Mouse (Mus musculus) MEL (cell line): Measurements from ENCODE around the gene Entpd8. TPM values are rescaled to one million over a fixed set of nuclear protein-coding genes. Genes with fewer than 3 reads are reported as not detected.

Source experiments
- DNase-seq: peaks from one replicate; pipeline ENCODE4 v3.0.0; 2011; ENCODE audit warnings: low read depth, low spot score
- H3K27ac ChIP-seq: 2 replicates; pipeline ENCODE4 v1.5.1; 2012; ENCODE audit warnings: low read depth, mild to moderate bottlenecking, control low read depth, low read length, moderate library complexity; ENCODE audit not compliant: control insufficient read depth
- H3K27me3 ChIP-seq, 2 experiments: fragments of 150-350 bp in 1 of 2; sonication (generic) in 1 of 2; 2 replicates each; pipeline ENCODE4 v1.6.1; 2012; ENCODE audit warnings: low read length in 2 of 2, mild to moderate bottlenecking in 2 of 2, improper control_type of control experiment in 1 of 2, moderate library complexity in 1 of 2; ENCODE audit not compliant: insufficient read depth in 2 of 2, control insufficient read depth in 1 of 2
- H3K36me3 ChIP-seq, 2 experiments: 2 replicates each; pipeline ENCODE4 v1.6.1; 2012 to 2014; ENCODE audit warnings: low read length in 2 of 2, improper control_type of control experiment in 1 of 2, inconsistent platforms in 1 of 2, mild to moderate bottlenecking in 1 of 2; ENCODE audit not compliant: insufficient read depth in 2 of 2, control insufficient read depth in 1 of 2
- H3K4me1 ChIP-seq, 2 experiments: fragments of 150-350 bp in 1 of 2; sonication (generic) in 1 of 2; 2 replicates each; pipeline ENCODE4 v1.6.1; 2012; ENCODE audit warnings: low read length in 2 of 2, improper control_type of control experiment in 1 of 2, mild to moderate bottlenecking in 1 of 2; ENCODE audit not compliant: insufficient read depth in 2 of 2, control insufficient read depth in 1 of 2
- H3K4me3 ChIP-seq, 2 experiments: fragments of 150-350 bp in 1 of 2; sonication (generic) in 1 of 2; 2 replicates each; pipeline ENCODE4 v1.5.1; 2012; ENCODE audit warnings: low read depth in 2 of 2, low read length in 2 of 2, mild to moderate bottlenecking in 2 of 2, moderate library complexity in 2 of 2, control low read depth in 1 of 2, improper control_type of control experiment in 1 of 2; ENCODE audit not compliant: control insufficient read depth in 1 of 2, insufficient read depth in 1 of 2
- H3K79me2 ChIP-seq: 2 replicates; pipeline ENCODE4 v1.6.1; 2012; ENCODE audit warnings: mild to moderate bottlenecking, low read length, moderate library complexity; ENCODE audit not compliant: control insufficient read depth, poor library complexity, insufficient read depth
- H3K9ac ChIP-seq: 2 replicates; pipeline ENCODE4 v1.6.1; 2012; ENCODE audit warnings: low read depth, mild to moderate bottlenecking, control low read depth, low read length, moderate library complexity; ENCODE audit not compliant: control insufficient read depth, poor library complexity, severe bottlenecking
- H3K9me3 ChIP-seq: fragments of 150-350 bp; sonication (generic); replicated peaks from 2 replicates; pipeline ENCODE4 v1.6.1; 2012; ENCODE audit warnings: mild to moderate bottlenecking, low read length, improper control_type of control experiment, moderate library complexity; ENCODE audit not compliant: insufficient read depth
- BHLHE40 ChIP-seq: IDR thresholded peaks from 2 replicates; pipeline ENCODE4 v1.6.1; 2012; ENCODE audit warnings: low read depth, mild to moderate bottlenecking, inconsistent platforms, low read length, improper control_type of control experiment, borderline replicate concordance
- CHD1 ChIP-seq: IDR thresholded peaks from 2 replicates; pipeline ENCODE4 v1.6.1; 2012; ENCODE audit warnings: low read depth, mild to moderate bottlenecking, inconsistent platforms, low read length, improper control_type of control experiment
- CTCF ChIP-seq, 3 experiments: IDR thresholded peaks in 2 of 3; conservative IDR thresholded peaks in 1 of 3; 2 replicates each; pipeline ENCODE4 v1.5.1; 2011 to 2012; ENCODE audit warnings: low read length in 3 of 3, low read depth in 2 of 3, mild to moderate bottlenecking in 2 of 3, improper control_type of control experiment in 1 of 3, inconsistent platforms in 1 of 3, mixed read lengths in 1 of 3, moderate library complexity in 1 of 3; ENCODE audit not compliant: control insufficient read depth in 1 of 3, insufficient read depth in 1 of 3, poor library complexity in 1 of 3, severe bottlenecking in 1 of 3
- E2F4 ChIP-seq: IDR thresholded peaks from 2 replicates; pipeline ENCODE4 v1.6.1; 2011; ENCODE audit warnings: low read depth, low read length, improper control_type of control experiment, borderline replicate concordance
- ELF1 ChIP-seq: IDR thresholded peaks from 2 replicates; pipeline ENCODE4 v1.6.1; 2014; ENCODE audit warnings: low read depth, mild to moderate bottlenecking, inconsistent platforms, low read length, improper control_type of control experiment, moderate library complexity
- EP300 ChIP-seq, 2 experiments: IDR thresholded peaks; 2 replicates each; pipeline ENCODE4 v1.6.1; 2011; ENCODE audit warnings: improper control_type of control experiment in 2 of 2, low read length in 2 of 2, low read depth in 1 of 2, mild to moderate bottlenecking in 1 of 2
- ETS1 ChIP-seq: IDR thresholded peaks from 2 replicates; pipeline ENCODE4 v1.6.1; 2012; ENCODE audit warnings: low read depth, mild to moderate bottlenecking, inconsistent platforms, low read length, improper control_type of control experiment, moderate library complexity
- GATA1 ChIP-seq: IDR thresholded peaks from 2 replicates; pipeline ENCODE4 v1.6.1; 2011; ENCODE audit warnings: low read depth, low read length, improper control_type of control experiment
- HCFC1 ChIP-seq: IDR thresholded peaks from 2 replicates; pipeline ENCODE4 v1.6.1; 2012; ENCODE audit warnings: low read depth, mild to moderate bottlenecking, inconsistent platforms, low read length, improper control_type of control experiment, moderate library complexity
- JUND ChIP-seq: IDR thresholded peaks from 2 replicates; pipeline ENCODE4 v1.6.1; 2011; ENCODE audit warnings: low read depth, mild to moderate bottlenecking, improper control_type of control experiment, low read length
- KAT2A ChIP-seq: conservative IDR thresholded peaks from 2 replicates; pipeline ENCODE4 v1.6.1; 2012; ENCODE audit warnings: low read depth, low read length, improper control_type of control experiment, inconsistent platforms
- MAX ChIP-seq: IDR thresholded peaks from 2 replicates; pipeline ENCODE4 v1.6.1; 2011; ENCODE audit warnings: low read length, improper control_type of control experiment
- MEF2A ChIP-seq: IDR thresholded peaks from 2 replicates; pipeline ENCODE4 v1.6.1; 2014; ENCODE audit warnings: low read depth, mild to moderate bottlenecking, inconsistent platforms, low read length, improper control_type of control experiment; ENCODE audit not compliant: poor library complexity, insufficient replicate concordance, severe bottlenecking; ENCODE audit errors: extremely low read depth
- MXI1 ChIP-seq: IDR thresholded peaks from 2 replicates; pipeline ENCODE4 v1.6.1; 2011; ENCODE audit warnings: mild to moderate bottlenecking, low read depth, low read length, improper control_type of control experiment
- MYB ChIP-seq: IDR thresholded peaks from 2 replicates; pipeline ENCODE4 v1.6.1; 2011; ENCODE audit warnings: mild to moderate bottlenecking, low read depth, low read length, improper control_type of control experiment
- MYC ChIP-seq: IDR thresholded peaks from 2 replicates; pipeline ENCODE4 v1.6.1; 2011; ENCODE audit warnings: low read depth, mild to moderate bottlenecking, low read length, improper control_type of control experiment, moderate library complexity
- POLR2A ChIP-seq, 2 experiments: IDR thresholded peaks; 2 replicates each; pipeline ENCODE4 v1.6.1; 2011 to 2012; ENCODE audit warnings: low read length in 2 of 2, mild to moderate bottlenecking in 2 of 2, control low read depth in 1 of 2, improper control_type of control experiment in 1 of 2, low read depth in 1 of 2, moderate library complexity in 1 of 2; ENCODE audit not compliant: control insufficient read depth in 1 of 2, insufficient read depth in 1 of 2, poor library complexity in 1 of 2
- POLR2AphosphoS2 ChIP-seq: IDR thresholded peaks from 2 replicates; pipeline ENCODE4 v1.6.1; 2011; ENCODE audit warnings: low read length, improper control_type of control experiment
- RCOR1 ChIP-seq: IDR thresholded peaks from 2 replicates; pipeline ENCODE4 v1.6.1; 2012; ENCODE audit warnings: low read depth, mild to moderate bottlenecking, inconsistent platforms, low read length, improper control_type of control experiment
- SIN3A ChIP-seq: IDR thresholded peaks from 2 replicates; pipeline ENCODE4 v1.6.1; 2012; ENCODE audit warnings: low read length, improper control_type of control experiment, inconsistent platforms
- TAL1 ChIP-seq: IDR thresholded peaks from 2 replicates; pipeline ENCODE4 v1.6.1; 2012; ENCODE audit warnings: mild to moderate bottlenecking, inconsistent platforms, low read length, moderate library complexity, mixed read lengths
- TBP ChIP-seq: IDR thresholded peaks from 2 replicates; pipeline ENCODE4 v1.8.0; 2011; ENCODE audit warnings: low read depth, low read length, improper control_type of control experiment
- TCF12 ChIP-seq: IDR thresholded peaks from 2 replicates; pipeline ENCODE4 v1.6.1; 2014; ENCODE audit warnings: low read depth, mild to moderate bottlenecking, inconsistent platforms, low read length, improper control_type of control experiment, moderate library complexity
- USF1 ChIP-seq: IDR thresholded peaks from 2 replicates; pipeline ENCODE4 v1.6.1; 2014; ENCODE audit warnings: low read depth, mild to moderate bottlenecking, inconsistent platforms, low read length, improper control_type of control experiment, moderate library complexity
- USF2 ChIP-seq, 2 experiments: IDR thresholded peaks; 2 replicates each; pipeline ENCODE4 v1.6.1; 2011 to 2012; ENCODE audit warnings: improper control_type of control experiment in 2 of 2, low read length in 2 of 2, borderline replicate concordance in 1 of 2, inconsistent platforms in 1 of 2, low read depth in 1 of 2, mild to moderate bottlenecking in 1 of 2; ENCODE audit not compliant: insufficient read depth in 1 of 2
- ZC3H11A ChIP-seq: IDR thresholded peaks from 2 replicates; pipeline ENCODE4 v1.6.1; 2012; ENCODE audit warnings: low read depth, mild to moderate bottlenecking, inconsistent platforms, low read length, improper control_type of control experiment
- ZKSCAN1 ChIP-seq: IDR thresholded peaks from 2 replicates; pipeline ENCODE4 v1.6.1; 2012; ENCODE audit warnings: low read depth, mild to moderate bottlenecking, inconsistent platforms, low read length, improper control_type of control experiment, moderate library complexity
- ZMIZ1 ChIP-seq: IDR thresholded peaks from 2 replicates; pipeline ENCODE4 v1.6.1; 2012; ENCODE audit warnings: low read depth, mild to moderate bottlenecking, inconsistent platforms, low read length, improper control_type of control experiment, moderate library complexity
- ZNF384 ChIP-seq: IDR thresholded peaks from 2 replicates; pipeline ENCODE4 v1.6.1; 2012; ENCODE audit warnings: low read depth, mild to moderate bottlenecking, inconsistent platforms, low read length, improper control_type of control experiment
- polyA plus RNA-seq, 2 experiments: library from polyadenylated mRNA; stranded (reverse) in 1 of 2; unstranded in 1 of 2; fragments of >175 nt in 1 of 2; fragments of >200 nt in 1 of 2; gene quantifications; 2 replicates each; pipeline versions ENCODE4 v1.2.1 to v1.2.4; 2012; ENCODE audit warnings: low replicate concordance in 2 of 2, low read depth in 1 of 2; ENCODE audit not compliant: insufficient read length in 2 of 2, insufficient read depth in 1 of 2, missing spikeins in 1 of 2
- total RNA-seq: library from RNA; depleted of rRNA; stranded (reverse); fragments of 300-350 nt; gene quantifications from 2 replicates; pipeline ENCODE4 v1.2.3, GENCODE M21; 2012

Entpd8 gene
- total and polyA plus RNA-seq, 3 experiments, result not detected

GRCm38 (mm10) chr2:25095109-25095850, 15.2 kb downstream of the Entpd8 start, which contains the start of gene Noxa1:
TSS of gene Noxa1 (minus strand) at chr2:25095149.
- TF ChIP-seq CTCF (IDR thresholded peaks at IDR 0.05 in 2 of 3, conservative IDR thresholded peaks at IDR 0.05 in 1 of 3; ENCODE audit: control insufficient read depth in 1 of 3, insufficient read depth in 1 of 3, low read depth in 2 of 3, low read length in 3 of 3, poor library complexity in 1 of 3, severe bottlenecking in 1 of 3) (peak; percentile 9 to 44 (median 14); a peak in 3 of 6 replicates), ZKSCAN1 (no peak)
- Histone ChIP-seq H3K27ac (no peak within 1 kb of the TSS), H3K36me3 (peaks cover 0 to 25% of the 10 kb centered on the region in 2 experiments; a peak in 2 of 4 replicates), H3K27me3 (peaks cover 0 to 3% of the 10 kb centered on the region in 2 experiments; a peak in 2 of 4 replicates), H3K79me2 (no peaks in the 10 kb centered on the region), H3K9ac (no peak within 1 kb of the TSS), H3K4me3 (no peak within 1 kb of the TSS), H3K9me3 (no peaks in the 10 kb centered on the region), H3K4me1 (peaks cover 17 to 25% of the 10 kb centered on the region in 2 experiments; a peak in 3 of 4 replicates)
- peak; percentile 41 for DNase-seq

GRCm38 (mm10) chr2:25098005-25098615, 18.0 kb downstream of the Entpd8 start:
- Histone ChIP-seq H3K4me1 (peaks cover 17 to 25% of the 10 kb centered on the region in 2 experiments; a peak in 3 of 4 replicates), H3K9me3 (no peaks in the 10 kb centered on the region), H3K36me3 (peaks cover 0 to 25% of the 10 kb centered on the region in 2 experiments; a peak in 2 of 4 replicates)
- TF ChIP-seq TBP (no peak), POLR2A (IDR thresholded peaks at IDR 0.05; ENCODE audit: control insufficient read depth in 1 of 2, insufficient read depth in 1 of 2, low read depth in 1 of 2, low read length in 2 of 2, poor library complexity in 1 of 2) (no peak), TCF12 (peak; percentile 53), MEF2A (no peak), ZC3H11A (no peak), CHD1 (no peak), TAL1 (peak; percentile 65), ZNF384 (no peak), KAT2A (no peak), MYC (no peak), MAX (no peak), BHLHE40 (no peak), EP300 (IDR thresholded peaks at IDR 0.05; ENCODE audit: low read depth in 1 of 2, low read length in 2 of 2) (peak; percentile 64 to 71; a peak in 3 of 4 replicates), JUND (no peak), MYB (no peak), ZKSCAN1 (no peak), GATA1 (peak; percentile 77), USF2 (IDR thresholded peaks at IDR 0.05; ENCODE audit: borderline replicate concordance in 1 of 2, insufficient read depth in 1 of 2, low read depth in 1 of 2, low read length in 2 of 2) (no peak), RCOR1 (no peak), ETS1 (peak; percentile 55; the same call in 1 of the 2 replicates), POLR2AphosphoS2 (no peak), HCFC1 (no peak), SIN3A (no peak), E2F4 (no peak), ELF1 (no peak), ZMIZ1 (no peak), MXI1 (no peak; the same call in 1 of the 2 replicates), USF1 (no peak)

More at GRCm38 (mm10) chr2:25098005-25098615, 18.0 kb downstream of the Entpd8 start:
- DNase-seq, result peak; percentile 75
- peak overlapping the region; percentile 6 for H3K9ac ChIP-seq
- H3K4me3 ChIP-seq, result no peak overlapping the region
- H3K79me2 ChIP-seq, result no peaks in the 10 kb centered on the region
- H3K27me3 ChIP-seq, result no peaks in the 10 kb centered on the region
- peak overlapping the region; percentile 66 for H3K27ac ChIP-seq
